Mouse (Mus musculus) gastrocnemius, postnatal 4 days (tissue): Measurements from ENCODE around the gene Dpp8. TPM values are rescaled to one million over a fixed set of nuclear protein-coding genes. Genes with fewer than 3 reads are reported as not detected.

ENCODE experiments used
- DNase-seq, 2 experiments: peaks; one replicate each; pipeline ENCODE4 v3.0.0; 2021 to 2022; ENCODE audit warnings: low spot score in 2 of 2, mixed read lengths in 2 of 2
- total RNA-seq, 2 experiments: library from RNA; stranded (reverse); gene quantifications; 2 replicates each; pipeline ENCODE4 v1.2.3; 2021

Dpp8 gene
- total RNA-seq, 2 experiments from 2014 or later = 85.3 to 103 TPM

DNA sequence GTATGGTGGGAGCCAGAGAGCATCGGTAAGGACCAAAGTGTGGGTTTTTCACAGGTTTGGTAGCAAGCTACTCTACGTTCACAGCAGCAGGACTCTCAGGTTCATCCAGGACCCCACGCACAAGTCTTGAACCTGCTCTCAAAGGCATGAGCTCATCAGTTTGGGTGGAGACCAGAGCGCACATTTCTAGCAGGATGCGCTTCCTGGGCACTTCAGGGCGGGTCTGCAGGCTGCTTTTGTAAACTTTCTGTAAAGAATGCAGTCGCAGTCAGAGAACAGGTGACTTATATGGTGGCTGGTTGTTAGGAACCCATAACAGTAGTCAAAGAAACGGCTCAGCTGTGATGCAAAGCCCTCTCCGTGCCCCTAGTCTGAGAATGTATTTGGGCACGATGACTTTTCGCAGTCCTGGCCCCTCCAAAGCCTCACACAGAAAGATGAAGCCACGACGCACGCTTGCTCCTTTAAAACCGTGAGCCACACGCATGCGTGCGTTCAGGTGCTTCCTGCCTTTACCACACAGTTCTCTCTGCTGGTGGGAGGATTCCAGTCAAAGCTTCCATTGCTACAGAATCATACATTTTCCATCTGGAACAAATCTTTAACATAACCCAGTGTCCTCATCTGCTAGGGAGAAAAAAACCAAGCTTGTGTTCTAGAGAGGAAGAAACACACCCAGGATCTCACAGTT lies 51.0 kb downstream of the Dpp8 start:
- DNase-seq = no peak

DNA sequence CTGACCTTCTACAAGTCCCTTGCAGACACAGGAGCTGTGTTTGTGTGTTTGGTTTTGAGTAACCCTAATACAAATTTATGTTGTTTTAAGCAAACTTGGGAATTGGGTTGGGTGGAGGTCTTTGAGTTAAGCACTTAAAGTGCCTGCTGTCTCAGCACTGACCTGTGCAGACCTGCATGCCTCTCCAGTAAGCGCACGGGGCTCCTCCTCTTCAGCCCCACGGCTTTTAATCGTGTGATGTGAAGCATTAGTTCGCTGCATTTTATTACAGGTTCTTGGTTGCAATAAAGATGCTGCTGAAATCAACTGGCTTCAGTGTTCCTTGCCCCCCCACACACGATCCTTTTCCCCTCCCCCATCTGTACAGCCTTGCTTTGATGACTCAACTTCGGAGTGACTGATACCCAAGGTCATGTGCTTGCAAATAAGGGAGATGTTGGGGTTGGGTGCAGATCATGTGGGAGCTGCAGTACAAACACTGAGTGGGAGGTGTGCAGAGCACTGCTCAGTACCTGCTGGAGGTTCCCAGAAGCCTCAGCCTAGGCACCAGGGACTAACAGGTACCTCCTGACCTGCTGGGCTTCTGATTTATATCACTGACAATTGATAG lies 52.1 kb downstream of the Dpp8 start:
- DNase-seq = no peak

GRCm38 (mm10) chr9:65085270-65085669 lies 53.1 kb downstream of the Dpp8 start:
- DNase-seq = no peak

DNA sequence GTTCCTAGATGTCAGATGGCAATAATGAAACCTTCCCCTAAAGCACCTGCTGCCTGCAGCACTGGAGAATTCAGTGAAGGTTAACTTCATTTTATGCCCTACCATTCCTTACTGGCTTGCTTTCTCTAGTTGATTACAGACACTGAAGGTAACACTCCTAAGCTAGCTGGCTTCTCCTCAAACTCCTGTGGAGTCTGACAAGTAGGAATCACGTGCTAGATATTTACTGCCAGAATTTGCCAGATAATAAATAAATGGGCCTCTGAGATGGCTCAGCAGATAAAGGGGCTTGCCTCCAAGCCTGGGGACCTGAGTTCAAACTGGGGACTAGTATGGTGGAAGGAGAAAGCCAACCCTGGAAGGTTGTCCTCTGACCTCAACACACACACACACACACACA lies 54.6 kb downstream of the Dpp8 start:
- no peak for DNase-seq

GRCm38 (mm10) chr9:65087490-65087889 lies 55.3 kb downstream of the Dpp8 start:
- peak in 1 of 2 experiments; percentile 50 for DNase-seq

GRCm38 (mm10) chr9:65094237-65094636 lies 62.0 kb downstream of the Dpp8 start:
- DNase-seq = peak; percentile 84 to 91

DNA sequence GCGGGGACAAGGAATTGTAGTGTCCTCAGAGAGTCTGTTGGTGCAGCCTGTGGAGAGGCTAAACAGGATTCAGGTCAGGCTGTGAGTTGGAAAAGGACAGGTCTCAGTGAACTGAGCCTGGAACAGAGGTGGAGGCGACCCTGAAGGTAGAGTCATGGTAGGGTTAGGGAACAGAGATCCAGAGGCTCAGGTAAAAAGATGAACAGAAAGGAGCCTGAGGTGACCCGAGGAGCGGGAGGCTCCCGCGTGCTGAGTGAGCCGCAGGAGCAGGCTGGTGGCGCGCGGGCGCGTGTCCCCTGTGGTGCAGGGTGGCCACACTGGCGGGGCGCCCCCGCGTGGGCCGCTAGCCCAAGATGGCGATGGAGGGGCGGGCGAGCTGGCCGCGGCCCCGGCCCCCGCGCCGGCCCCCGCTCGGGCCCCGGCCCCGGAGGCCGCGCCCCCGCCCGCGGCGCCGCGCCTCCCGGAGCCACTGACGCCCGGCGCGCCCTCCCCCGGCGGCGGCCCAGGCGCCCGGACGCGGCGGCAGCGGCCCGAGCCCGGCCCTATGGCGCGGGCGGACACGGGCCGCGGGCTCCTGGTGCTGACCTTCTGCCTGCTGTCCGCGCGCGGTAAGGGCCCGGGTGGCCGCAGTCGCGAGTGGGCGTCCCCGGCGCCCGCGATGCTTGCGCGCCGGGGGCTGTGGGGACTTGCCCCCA lies 68.9 kb downstream of the Dpp8 start, which contains the start of gene Igdcc4:
TSS of gene Igdcc4 (plus strand) at position 496 of the 695 bp plus-strand sequence.
- DNase-seq = peak; percentile 44 to 58

- DNase-seq = peak in 1 of 2 experiments; percentile 84
Measured at GRCm38 (mm10) chr9:65101686-65102376, 69.6 kb downstream of the Dpp8 start.

- DNase-seq = peak; percentile 60 to 78
Measured at GRCm38 (mm10) chr9:65102377-65103172, 70.4 kb downstream of the Dpp8 start.

DNA sequence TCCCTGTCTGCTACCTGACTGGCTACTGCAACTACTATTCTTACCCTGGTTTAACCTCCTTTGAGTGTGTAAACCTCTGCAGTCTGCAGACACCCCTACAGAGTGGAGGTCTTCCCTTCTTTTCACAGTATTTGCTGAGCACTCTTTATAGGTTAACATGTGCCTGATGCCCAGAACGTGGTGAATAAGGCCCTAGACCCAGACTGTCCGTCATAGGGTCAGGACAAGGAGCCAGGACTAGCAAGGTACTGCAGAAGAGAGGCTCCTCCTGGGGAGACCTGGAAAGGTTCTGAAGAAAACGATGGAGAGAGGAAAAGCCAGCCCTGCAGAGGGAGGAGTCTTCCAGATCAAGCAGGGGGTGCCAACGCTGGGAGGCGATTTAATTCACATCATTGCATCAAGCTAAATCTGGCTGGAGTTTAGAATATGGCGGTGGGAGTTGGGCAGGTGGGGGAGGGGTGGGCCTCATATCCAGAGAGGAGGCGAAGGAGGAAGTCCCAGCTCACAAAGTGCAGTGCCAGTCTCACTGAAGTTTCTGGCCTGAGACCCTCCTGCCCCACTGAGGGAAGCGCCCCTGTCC lies 71.0 kb downstream of the Dpp8 start:
- no peak for DNase-seq

DNA sequence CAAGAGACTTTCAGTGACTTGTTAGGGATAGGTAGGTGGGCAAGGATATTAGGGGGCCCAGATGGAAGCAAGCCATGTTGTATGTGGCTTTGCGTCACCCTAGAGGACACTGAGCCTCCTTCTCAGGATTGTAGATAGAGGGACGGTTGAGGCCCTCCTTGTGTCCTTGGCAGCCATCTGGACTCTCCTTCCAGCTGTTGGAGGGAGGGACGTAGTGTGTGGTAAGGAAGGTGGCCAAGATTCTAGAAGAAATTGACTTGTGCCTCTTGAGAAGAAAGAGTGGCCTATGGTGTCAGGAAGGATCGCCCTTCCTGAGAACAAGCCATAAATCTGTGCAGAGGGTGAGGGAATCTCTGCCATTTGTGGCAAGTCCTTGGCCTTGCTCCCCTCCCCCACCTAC lies 74.6 kb downstream of the Dpp8 start:
- DNase-seq = no peak

DNA sequence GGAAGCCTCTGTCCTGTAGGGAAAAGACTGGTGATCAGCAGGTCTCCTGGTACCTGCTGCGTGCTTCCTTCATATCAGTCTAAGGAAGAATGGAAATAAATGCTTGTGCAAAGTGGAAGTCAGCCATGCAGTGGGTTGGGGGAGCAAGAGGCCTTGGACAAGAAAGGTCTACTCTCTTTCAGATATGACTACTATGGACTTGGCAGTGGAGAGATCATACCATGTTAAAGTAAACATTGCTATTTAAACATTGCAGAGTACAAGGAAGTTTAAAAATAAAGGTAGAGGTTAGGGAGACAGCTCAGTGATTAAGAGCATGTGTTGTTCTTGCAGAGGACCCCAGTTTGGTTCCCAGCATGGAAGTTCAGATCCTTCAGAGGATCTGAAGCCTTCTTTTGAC lies 75.7 kb downstream of the Dpp8 start:
- DNase-seq = no peak

DNA sequence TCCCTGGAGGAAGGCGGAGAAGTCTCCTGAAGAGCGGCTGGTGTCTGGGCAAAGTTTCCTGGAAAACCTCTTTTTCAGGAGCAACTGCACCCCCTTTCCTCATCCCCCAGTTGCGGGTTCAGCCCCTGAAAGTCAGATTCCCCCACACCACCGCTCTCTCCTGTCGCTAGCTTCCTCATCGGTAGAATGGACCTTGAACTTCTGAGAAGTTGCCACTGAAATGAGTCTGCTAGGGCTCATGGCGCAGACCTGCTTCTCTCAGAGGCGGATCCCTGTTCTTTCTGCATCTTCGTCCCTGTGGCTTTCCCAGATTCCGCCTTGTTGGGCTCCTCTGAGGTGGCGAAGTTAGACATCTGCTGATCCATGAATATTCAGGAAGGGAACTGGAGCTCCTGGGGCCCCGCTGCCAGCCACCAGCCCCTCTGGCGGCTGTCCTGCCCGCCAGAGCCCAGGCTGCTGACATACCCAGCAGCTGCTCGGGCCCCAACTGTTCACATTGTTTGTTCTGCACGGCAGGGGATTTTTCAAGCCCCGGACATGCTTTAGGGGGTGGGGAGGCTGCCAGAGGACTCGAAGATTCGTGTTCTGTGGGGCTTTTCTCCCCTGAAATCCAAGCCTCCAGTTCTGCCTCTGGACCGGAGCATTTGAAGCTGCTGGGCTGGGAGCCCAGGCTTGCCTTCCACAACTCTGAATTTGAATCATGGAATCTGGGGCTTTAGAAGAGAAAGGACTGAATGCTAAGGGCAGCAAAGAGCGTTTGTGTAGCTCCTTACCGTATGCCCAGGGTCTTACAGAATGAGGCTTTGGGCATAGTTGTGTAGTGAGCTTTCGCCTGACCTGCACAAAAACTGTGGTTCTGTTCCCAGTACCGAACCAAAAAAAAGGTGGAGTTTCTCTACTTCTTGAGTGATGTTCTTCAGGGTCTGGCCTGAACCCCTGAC lies 77.2 kb downstream of the Dpp8 start:
- peak; percentile 36 to 67 for DNase-seq

DNA sequence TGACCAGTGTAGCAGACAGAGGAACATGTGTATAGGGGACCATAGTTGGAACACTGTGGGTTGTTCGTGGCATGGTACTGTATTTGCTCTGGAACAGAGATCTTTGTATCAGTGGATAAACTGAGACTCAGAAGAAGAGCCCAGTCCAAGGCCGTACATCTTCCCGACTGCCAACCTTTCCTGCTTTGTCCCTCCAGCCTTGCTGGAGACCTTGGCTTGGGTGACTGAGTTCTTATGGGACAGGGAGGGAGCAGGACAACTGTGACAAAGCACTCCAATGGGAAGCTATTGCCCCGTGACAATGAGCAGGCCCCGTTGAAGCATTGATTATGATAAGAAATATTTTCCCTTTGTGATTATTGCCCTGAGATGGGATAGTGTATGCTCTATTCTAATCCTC lies 79.5 kb downstream of the Dpp8 start:
- DNase-seq = no peak

DNA sequence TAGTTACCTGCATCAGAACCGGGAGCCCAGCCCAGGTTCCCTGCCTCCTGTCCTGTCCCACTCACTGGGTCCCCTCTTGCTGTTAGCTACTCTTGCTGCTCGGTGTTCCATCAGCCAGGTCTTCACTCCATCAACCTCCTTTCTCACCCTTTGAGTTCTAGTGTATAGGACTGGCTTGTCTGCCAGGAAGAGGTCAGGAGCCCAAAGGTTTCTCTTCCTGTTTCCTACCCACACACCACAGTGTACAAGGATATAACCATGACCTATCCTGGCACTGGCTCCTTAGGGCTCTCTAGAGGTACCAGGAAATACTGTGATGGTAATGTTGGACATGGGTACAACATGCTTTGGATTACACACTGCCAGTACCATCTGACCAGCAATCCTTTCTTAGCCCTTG lies 81.5 kb downstream of the Dpp8 start:
- DNase-seq = no peak

DNA sequence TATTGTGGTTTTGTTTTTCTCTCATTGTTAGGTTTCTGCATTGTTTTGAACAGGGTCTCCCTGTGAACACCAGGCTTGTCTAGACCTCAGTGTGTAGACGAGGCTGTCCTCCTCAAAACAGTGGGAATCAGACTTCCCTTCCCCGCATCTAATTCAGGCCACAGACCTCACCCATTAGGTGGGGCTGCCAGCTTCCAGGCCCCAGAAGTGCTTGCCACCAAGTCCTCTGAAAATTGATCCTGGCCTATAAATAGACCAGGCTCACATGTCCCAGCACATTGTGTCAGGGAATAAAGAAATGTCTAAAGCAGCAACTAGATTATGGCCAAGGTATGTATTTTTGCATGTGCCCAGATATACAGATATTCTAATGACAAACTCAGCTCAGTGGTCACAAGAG lies 83.7 kb downstream of the Dpp8 start:
- DNase-seq = no peak

DNA sequence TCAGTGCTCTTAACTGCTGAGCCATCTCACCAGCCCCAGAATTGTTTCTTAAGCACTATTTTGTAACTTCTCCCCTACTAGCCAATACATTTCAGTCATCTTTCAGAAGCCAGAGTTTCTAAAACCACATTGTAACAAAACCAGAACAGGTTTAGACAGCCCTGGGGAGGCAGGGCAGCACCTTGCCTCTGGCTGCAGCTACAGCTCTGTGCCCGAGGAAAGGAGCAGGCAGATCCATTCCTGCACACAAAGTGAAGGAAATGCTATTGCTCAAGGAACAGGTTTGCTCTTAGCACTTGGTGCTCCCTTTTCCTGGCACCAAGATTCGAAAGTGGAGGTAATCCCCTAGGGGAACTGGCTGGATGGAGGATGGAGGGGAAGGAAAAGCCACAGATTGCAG lies 85.3 kb downstream of the Dpp8 start:
- no peak for DNase-seq

GRCm38 (mm10) chr9:65120935-65121334 lies 88.7 kb downstream of the Dpp8 start:
- DNase-seq = peak in 1 of 2 experiments; percentile 77

DNA sequence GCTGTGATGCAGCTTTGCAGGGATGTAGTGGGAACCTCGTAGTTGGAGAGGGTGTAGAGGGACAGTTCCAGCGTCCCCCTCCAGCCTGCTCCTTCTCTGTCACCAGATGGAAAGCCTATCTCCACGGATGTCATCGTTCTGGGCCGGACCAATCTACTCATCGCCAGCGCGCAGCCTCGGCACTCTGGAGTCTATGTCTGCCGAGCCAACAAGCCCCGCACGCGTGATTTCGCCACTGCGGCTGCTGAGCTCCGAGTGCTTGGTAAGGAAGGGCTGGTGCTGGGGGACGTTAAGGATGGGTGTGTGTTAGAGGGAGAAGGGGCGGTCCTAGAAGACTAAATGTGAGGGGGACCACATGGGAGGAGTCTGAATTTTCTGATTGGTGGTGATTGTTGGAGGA lies 90.3 kb downstream of the Dpp8 start:
- DNase-seq = no peak
